Mouse (Mus musculus) heart, adult 9 months (tissue): Measurements from ENCODE around the gene Ugt1a5.

Experiments
- DNase-seq, 2 experiments: peaks; one replicate each; pipeline ENCODE4 v3.0.0; 2022; ENCODE audit warnings: low spot score in 2 of 2

The Ugt1a5 gene

DNA sequence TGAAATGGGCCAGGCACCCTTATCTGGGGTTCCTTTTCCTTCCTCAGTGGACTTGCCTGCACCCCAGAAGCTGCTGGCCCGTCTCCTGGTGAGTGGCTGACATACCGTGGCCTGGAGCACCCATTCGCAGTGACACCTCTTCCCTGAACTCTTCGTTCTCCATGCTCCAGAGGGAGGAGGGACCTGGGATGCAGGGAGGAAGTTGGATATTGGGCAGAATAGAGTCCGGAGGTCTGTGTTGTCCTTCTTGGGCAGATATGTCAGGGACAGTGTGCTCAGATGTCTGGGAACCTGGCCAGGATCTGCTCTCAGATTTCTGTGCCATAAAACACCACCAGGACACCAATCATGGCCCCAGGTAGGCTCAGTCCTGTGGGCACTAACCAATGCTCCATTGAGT, 74.3 kb downstream of the Ugt1a5 start:
- DNase-seq = no peak

DNA sequence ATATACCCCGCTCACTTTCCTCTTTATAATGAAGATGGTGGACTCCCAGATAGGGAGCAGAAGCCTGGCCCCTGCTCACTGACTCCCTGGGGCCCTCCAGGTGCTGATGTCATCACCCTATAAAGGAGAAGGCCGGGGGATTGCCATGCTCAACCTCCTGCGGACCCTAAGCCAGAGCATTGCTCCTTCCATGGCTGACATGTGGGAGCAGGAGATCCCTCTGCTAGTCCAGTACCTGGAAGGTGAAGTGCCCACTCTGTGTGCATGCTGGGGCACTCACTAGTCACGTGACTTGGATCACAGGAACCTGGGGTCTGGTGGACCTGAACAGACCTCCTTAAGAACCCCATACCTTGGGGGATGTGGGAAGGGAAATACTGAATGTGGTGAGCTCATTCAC, 74.8 kb downstream of the Ugt1a5 start:
- DNase-seq = no peak

DNA sequence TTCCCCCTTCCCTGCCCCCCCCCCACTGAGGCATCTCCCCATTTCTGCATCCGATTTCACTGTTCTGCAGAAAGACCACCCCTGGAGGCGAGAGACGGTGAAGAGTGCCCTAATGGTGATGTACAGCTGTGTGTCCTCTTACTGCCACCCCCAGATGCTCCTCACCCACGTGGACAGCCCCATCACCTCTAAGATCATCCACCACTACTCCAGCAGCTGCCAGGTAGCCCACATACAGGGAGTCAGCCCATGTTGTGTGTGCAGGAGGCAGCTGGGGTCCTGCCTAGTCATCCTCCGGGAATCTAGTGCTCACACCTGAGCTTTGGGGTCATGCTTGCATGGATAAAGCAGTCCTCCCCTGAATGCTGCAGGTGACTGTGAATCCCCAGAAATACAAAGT, 78.0 kb downstream of the Ugt1a5 start:
- DNase-seq = no peak

DNA sequence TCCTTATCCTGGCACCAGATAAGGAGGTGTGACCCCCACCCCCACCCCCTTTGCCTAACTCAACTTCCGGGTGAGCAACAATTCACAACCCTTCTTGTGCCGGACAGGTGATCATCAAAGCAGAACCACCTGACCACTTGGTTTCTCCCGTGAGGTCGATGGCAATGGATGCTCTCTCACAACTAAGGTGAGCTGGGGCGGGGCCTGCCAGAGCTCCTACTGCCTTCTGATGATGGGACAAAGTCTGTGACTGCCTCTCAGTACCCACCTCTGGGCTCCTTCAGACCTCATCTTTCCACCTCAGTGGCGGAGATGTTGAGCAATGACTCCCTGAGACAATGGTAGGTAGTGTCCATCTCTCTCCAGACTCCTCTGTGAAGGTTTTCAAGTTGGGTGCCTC, 80.1 kb downstream of the Ugt1a5 start:
- no peak for DNase-seq

DNA sequence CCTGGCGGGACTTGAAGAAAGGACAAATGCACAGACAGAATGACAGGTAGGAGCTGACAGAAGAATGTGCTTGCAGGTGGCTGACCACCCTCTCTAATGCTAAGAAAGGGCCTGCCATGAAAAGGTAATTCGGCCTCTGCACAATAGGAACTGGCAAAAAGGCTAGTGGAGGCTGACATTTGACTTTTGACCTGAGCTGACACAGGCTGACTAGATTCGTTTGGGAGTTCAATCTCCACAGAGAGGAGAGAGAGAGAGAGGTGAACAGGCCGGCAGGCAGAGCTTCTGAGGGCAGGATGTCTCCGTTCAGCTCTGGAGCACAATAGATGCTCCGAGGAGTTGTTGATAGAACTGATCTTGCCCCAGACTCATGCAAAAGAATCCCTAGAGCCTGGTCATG, 80.6 kb downstream of the Ugt1a5 start:
- no peak for DNase-seq

DNA sequence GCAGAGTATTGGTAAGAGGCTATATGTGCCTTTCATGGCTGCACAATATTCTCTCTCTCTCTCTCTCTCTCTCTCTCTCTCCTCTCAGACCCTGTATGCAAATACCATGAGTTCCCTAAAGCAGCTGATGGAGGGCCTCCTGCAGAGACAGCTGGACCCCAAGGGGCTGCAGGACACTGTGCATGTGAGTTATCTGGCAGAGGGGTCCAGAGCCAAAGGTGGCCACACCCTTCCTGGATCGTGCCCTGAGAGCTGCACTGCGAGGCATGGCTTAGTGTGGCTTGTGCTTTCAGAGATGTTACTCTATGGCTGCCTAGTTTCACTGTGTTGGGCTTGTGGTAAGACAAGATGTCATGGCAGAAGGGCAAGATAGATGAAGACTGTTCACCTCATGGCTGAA, 81.8 kb downstream of the Ugt1a5 start:
- no peak for DNase-seq

DNA sequence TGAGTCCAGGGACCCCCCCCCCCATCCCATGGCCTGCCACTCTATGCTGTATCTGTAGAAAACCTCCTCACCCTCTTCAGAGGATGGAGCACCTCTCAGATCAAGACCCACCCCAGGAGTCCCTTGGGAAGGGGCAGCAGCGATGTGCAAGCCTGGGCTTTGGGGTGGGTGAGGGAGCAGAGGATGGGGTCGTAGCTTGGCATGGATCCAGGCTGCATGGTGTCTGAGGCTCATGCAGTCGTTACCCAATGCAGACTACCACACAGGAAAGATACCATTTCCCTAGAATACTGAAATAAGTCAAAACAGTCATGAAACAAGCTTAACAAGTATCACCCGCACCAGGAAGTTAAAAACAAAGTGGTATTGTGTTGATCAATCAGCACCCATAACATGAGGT, 82.8 kb downstream of the Ugt1a5 start:
- no peak for DNase-seq

DNA sequence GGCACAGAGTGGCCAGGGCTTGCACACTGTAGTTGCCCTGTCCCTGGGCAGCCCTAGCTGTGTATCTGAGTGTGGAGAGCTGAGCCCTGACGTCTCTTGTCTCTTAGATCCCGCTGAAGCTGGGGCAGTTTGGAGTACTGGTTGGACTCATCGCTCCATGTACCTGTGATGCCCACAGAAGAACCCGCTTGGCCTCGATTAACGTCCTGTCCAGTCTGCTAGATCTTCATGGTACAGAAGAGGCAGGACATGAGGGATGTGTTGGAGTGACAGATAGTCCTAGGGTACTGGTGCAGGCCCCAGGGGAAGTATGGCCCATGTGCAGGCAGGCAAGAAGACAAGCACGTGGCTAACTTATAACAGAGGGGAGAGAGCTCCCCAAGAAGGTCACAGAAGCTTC, 83.8 kb downstream of the Ugt1a5 start:
- no peak for DNase-seq

DNA sequence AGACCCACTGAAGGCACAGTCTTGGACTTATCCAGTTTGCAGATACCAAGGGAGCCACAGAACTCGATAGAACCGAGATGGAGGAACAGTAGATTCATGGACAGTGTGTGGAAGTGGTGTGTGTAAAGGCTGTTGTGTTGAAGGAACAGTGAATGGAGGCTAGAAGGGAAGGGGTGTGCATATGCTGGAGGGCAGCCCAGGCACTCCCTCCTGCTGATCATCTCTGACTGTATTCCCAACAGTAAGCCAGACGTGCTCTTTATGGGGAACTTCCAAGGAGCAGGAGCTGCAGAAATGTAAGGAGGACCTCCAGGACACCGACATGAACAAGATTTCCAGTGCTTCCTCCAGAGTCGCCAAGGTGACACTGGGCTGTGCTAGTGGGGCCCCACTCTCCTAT, 84.2 kb downstream of the Ugt1a5 start:
- DNase-seq = no peak

DNA sequence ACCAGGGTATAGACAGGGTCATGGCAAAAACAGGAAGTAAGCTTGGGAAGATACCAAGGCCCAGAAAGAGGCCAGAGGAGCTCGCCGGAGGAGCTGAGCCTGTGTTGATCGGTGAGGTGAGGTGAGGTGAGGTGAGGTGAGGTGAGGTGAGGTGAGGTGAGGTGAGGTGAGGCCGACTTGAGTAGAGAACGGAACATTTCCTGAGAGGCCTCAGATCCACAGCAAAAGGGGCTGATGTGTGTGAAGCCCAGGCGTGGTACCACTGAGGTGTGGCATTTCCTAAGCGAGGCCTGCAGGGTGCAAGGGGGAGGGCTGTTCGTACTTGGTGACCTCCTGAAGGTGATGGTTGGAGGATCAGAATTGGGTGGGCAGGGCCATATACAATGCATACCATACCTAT, 87.3 kb downstream of the Ugt1a5 start:
- no peak for DNase-seq

DNA sequence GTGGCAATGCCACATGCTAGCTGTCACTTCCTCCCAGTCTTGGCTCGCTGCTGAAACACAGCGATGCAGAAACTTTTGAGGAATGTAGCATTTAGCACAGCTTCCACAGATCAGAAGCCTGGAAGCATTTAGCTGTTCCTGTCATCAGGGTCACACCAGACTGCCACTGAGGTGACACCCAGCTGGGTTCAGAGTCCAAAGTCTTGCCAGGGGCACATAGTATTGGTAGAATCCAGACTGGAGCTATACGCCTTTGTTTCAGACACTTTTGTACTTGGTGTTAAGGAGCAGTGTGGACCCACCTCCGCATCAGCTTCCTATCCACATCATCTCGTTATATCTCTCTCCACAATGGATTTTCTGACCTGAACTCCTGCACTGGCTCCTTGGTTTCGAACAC, 87.7 kb downstream of the Ugt1a5 start:
- DNase-seq = no peak

DNA sequence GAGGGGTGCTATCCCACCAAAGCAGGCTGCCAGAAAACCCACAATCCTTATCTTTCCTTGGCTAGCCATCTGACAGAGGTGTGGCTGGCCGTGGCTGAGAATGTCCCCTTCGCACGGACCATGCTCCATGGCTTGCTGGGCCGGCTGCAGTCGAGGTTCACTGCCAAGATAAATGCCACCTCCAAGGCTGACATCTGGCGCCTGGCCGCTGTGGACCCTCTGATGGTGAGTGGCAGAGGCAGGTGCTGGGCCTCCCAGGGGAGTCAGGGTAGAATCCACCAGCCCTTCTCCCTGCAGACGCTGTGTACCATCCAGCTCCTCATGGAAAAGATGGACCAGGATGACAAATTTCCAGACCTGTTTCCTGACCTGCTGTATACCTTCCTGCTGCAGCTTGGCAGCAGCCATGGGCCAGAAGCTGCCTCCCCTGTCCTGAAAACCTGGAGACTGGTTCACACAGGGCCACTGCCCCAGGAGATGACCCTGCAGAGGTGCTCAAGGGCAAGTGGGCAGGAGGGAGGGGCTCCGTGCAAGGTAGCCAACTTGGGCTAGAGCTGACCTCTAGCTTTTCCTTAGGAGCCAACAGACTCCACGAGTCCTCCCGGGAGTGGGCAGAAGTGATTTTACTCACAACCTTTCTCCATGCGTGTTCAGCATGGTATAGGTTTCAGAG, 89.1 kb downstream of the Ugt1a5 start:
- no peak for DNase-seq

DNA sequence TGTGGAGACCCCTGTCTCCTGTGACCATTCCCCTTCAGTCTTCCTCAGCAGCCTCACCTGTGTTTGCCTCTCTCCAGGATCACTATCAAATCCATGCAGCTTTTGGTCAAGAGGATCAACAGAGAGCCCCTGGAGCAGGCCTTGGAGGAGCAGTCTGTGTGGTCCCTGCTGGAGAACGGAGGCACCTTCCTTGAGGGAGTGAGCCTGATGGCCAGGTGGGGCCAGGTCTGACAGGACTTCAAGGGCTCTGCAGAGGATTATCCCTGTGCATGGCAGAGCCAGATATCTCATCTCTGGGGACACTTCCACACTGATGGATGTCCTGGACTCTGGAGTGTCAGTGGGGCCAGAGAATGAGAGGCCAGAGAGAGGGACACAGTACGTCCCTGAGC, 89.7 kb downstream of the Ugt1a5 start:
- DNase-seq = no peak

DNA sequence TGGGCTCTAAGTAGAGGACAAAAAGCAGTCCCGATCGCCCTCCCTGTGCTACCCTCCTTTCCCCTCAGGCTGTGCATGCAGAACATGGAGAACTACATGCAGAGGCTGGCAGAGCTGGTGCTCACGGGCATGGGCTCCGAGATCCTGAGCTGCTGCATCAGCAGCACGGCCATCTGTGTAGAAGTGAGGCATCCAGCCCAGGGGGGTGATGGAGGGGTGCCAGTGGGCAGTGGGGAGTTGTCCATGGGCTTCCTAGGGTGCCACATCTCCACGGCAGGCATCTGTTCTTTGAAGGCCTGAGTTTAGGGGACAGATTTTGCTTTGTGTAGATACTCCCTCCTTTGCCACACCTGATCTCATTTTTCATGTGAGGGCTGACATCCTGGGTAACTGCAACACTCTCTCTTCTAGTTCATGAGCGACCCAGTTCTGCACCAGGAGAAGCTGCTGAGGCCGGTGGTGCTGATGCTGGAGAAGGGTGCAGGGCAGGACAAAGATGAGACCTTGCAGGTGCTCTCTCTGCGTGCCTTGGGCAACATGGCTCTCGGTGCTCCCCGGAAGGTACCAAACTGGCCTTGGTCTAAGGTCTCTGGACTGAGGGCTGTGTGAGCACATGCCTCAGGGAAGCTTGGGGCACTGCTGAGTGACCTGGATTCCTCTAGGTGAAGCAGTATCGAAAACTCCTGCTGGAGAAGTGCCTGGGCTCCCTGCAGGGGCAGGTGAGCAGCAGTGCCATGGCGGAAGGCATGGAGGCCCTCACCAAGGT, 90.4 kb downstream of the Ugt1a5 start:
- no peak for DNase-seq

DNA sequence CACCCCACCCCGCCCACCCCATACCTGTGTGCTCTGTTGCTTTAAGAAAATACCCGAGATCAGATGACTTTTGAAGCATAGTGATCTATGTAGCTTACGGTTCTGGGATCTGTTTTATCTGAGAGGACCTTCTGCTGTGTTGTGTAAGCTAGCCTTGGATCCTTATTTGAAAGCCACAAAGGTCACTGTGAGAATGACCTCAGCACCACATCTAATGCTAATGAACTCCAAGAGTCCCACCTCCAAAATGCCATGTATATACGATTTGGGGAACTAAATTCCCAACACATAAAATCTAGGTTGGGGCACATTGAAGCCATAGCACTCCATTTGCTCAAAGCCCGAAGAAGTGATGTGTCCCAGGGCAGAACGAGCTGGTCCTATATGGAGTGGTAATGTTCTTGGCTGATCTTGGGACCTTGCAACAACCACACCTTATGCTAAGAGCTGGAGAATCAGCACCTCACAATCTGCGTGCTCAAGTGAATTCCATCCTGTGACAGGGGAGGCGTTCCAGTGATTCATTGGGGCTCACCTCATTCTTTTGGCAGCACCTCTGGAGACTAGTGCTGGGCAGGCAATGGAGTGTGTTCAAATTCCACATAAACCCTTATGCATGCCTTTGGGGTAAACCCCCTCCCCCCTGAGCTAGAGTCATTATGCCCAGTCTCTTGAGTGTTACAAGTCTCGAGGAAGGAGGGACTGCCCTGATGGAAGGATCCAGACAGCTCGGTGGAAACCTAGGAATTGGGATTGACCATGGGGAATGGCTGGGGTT, 91.3 kb downstream of the Ugt1a5 start:
- DNase-seq = no peak

DNA sequence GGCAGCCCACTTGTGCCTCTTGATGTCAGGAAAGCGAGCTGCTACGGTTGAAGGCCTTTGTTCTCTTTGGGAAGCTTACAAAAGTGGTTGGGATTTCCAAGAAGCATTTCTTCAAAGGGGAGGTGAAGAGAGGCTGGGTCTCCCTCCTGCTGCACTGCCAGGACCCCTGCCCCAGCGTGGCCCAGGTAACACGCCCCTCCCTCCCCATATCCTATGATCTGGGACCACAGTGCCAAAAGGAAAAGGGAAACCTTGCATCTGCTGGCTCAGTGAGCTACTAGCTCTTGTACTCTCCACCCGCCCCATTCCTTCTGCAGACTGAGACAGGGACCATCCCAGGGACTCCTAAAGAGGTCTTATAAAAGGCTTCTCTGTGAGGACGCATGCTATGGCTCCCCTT, 91.9 kb downstream of the Ugt1a5 start:
- DNase-seq = no peak

DNA sequence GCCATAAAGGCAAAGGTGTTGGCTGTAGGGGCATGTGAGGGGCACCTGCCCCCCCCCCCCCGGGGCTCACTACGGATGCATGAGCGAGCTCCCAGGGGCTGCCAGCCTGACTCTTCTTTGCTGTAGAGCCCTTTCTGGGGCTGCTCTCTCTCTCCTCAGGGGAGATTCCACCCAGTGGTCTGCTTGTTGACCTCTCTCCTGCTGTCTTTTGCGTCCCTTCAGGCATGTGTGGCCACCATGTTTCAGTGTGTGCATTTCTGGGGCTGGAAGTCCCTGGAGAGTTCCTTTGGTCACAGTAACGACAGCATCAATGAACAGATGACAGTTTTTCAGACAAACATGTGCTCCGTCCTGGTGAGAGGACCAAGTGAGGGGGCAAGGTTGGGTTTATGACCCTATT, 92.5 kb downstream of the Ugt1a5 start:
- DNase-seq = no peak

DNA sequence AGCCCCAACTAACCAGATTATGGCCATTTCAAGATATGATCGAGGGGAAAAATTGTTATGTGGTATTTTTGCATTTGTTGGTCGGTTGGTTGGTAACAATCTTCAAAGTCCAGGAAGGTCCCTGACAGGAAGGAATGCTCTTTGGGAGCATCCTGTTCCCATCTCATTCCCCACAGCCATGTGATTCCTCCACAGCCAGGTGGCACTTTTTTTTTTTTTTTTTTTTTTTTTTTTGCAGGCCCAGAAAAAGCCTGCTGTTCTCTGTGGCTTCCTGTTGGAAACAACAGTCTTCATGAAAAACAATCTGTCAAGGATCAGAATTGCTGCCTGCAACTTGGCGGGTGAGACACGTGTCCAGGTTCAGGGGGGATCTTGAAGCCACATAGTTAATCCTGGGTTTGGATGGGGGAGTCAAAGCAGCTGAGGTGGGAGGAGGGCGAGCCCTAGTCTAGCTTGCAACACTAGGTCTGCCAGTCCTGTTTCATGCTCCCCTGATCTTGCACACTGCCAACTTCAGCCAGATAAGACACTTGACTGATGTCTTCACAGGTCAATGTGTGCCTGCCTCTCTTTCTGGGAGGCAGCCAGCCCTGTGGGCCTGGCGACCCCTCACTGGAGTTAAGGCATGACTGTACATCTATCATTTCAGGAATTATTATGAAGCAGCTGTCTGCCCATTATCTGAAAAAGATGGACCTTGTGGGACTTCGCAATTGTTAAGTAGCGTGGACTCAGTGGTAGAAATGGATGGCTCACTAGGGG, 93.2 kb downstream of the Ugt1a5 start:
- no peak for DNase-seq

DNA sequence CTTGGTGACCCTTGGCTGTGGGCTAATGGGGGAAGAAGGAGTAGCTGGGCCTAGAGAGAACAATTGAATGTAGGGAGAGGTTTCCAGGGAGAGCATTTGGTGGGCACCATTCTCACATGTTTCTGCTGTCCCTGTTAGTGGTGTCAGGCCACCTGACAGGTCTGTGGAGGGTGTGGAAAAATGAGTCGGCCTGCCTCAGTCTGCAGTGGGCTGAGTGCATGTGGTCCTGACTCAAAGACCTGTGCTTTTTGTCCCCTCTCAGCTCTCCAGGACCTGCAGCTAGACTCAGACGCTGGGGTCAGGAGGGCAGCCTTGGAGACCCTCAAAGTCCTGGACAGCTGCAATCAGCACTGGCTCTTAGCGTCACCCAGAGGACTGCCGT, 93.8 kb downstream of the Ugt1a5 start:
- DNase-seq = no peak

DNA sequence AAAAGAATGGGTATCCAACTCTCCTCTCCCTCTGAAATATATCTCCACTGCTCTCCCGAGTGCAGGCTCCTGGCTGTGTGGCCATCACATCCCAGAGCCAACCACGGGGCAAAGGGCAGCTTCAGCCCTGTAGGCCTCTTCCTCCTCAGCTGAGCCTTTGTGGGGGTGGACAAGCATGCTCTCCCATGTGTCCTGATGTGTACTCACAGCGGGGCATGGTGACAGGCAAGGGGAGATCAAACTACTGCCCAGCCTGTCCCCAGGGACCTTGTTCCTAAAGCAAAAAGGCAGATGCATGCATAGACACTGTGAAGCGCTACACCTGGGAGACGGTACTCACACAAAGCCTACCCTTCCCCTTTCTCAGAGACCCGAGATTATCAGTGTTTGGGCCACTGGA, 94.3 kb downstream of the Ugt1a5 start:
- no peak for DNase-seq

DNA sequence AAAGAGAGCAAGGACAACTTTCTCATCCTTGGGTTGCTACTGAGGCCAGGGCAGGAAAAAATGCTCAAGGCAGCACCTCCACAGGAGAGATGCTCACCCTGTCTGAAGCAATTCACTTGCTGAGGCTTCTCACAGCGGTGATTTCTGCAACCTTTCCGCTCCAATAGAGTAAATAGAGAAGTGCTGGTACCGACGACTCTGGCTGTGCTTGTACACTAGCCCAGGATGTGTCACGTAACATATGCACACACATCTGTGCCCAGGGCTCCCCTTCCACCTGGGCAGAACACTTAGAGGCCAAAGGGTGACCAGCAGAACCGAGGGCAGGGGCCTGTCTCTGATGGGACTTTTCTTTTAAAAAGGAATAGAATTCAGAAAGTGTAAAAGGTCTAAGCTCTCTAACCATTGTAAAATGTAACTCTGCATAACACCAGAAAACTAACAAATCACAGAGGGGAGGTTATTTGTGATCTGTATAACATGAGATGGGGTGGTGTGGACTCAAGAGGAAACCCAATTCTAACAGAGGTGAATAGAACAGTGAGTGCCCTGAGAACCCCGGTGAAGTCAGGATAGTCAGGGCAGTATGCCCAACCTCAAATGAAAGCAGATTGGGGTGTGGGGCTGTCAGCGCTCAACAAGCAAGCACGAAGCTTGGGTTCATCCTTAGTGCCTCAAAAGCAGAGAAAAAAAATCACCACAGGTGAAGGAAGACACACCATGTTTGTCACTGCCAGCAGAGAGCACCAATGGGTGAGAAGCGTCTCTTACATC, 95.0 kb downstream of the Ugt1a5 start:
- DNase-seq = no peak

DNA sequence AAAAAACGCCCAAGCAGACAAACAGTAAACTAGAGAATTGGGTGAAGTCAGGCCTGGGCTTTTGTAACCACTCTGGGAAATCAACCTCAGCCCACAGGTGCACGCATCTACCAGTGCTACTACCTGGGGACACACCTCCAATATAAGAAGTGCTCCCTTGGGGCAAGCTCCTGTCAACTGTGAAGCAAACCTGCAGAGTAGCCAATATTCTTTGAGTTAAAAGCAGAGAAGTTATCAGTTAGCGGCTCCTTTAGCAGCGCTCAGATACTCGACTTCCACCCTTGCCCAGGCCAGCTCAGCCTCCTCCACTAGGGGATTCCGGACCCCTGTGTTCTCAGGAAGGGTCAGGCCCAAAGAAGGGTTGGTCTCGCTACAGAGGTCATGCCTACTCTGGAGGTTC, 95.9 kb downstream of the Ugt1a5 start:
- no peak for DNase-seq
